In the genomic region with DNA sequence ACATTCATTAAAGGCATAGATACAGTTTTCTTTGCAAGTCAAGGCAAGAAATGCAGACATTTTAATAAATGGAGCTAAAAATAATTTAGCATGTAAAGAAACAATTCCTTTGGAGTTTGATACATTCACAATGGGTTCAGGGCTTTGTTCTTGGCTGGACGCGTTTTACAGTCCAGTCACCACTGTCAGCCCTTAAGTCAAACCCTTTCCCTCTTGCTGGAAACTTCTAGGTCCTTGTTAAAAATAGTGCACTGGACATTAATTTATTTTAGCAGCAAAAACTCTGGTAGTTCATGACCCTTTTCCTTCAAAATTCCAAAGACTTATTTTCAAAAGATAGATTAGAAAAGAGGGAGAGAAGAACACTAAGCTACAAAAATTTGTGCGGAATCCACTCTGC, we compare ENCODE assay signal across 8 mouse cellular contexts.
DNase-seq lines count a peak whose midpoint lies in the region; ATAC-seq lines count a peak whose summit lies in the region.

No protein-coding gene starts in this region.

- ATAC-seq in heart, embryonic 12.5 days (ENCODE audit: insufficient number of reproducible peaks, low FRiP score) = no peak
- no peak for ATAC-seq in stomach, embryonic 15.5 days (ENCODE audit: insufficient read depth, low FRiP score, low read depth)
- ATAC-seq in CD4-positive, CD25-positive, alpha-beta regulatory T cell, adult 4 months = no peak

- WGBS in heart, embryonic 12.5 days = 62% methylated on average over 3 of the region's 3 CpGs
- WGBS in limb, embryonic 10.5 days = 24% methylated on average over 3 of the region's 3 CpGs
- WGBS in stomach, embryonic 15.5 days = 47% methylated on average over 3 of the region's 3 CpGs

- H3K36me3 ChIP-seq in heart, embryonic 12.5 days = peaks cover 7% of the 10 kb centered on the region; the same call in 1 of the 2 replicates
- H3K36me3 ChIP-seq in limb, embryonic 10.5 days = no peaks in the 10 kb centered on the region
- H3K36me3 ChIP-seq in stomach, embryonic 15.5 days = no peaks in the 10 kb centered on the region

- DNase-seq in heart, adult 18-20 months = no peak
- DNase-seq in retina, embryonic 14.5 days (ENCODE audit: low spot score) = peak; percentile 56
- DNase-seq in retina, postnatal 1 day = no peak
- no peak for DNase-seq in limb, embryonic 10.5 days (ENCODE audit: low spot score)
- DNase-seq in natural killer cell, adult 2 months (ENCODE audit: low spot score in 2 of 2) = no peak

- H3K4me1 ChIP-seq in heart, embryonic 12.5 days (replicated peaks) = peaks cover 7% of the 10 kb centered on the region
- H3K4me1 ChIP-seq in limb, embryonic 10.5 days = peaks cover 90% of the 10 kb centered on the region
- peaks cover 12% of the 10 kb centered on the region for H3K4me1 ChIP-seq in stomach, embryonic 15.5 days

- H3K27me3 ChIP-seq in heart, embryonic 12.5 days (replicated peaks) = no peaks in the 10 kb centered on the region
- no peaks in the 10 kb centered on the region for H3K27me3 ChIP-seq in limb, embryonic 10.5 days (ENCODE audit: low read depth, poor library complexity, severe bottlenecking)
- no peaks in the 10 kb centered on the region for H3K27me3 ChIP-seq in stomach, embryonic 15.5 days (replicated peaks)

- H3K9me3 ChIP-seq in heart, embryonic 12.5 days (replicated peaks) = no peaks in the 10 kb centered on the region
- no peaks in the 10 kb centered on the region for H3K9me3 ChIP-seq in limb, embryonic 10.5 days (replicated peaks)
- no peaks in the 10 kb centered on the region for H3K9me3 ChIP-seq in stomach, embryonic 15.5 days

- H3K4me3 ChIP-seq in heart, embryonic 12.5 days = no peak overlapping the region
- H3K4me3 ChIP-seq in limb, embryonic 10.5 days = peak overlapping the region; percentile 70
- H3K4me3 ChIP-seq in stomach, embryonic 15.5 days (replicated peaks) = no peak overlapping the region

- H3K4me2 ChIP-seq in heart, embryonic 12.5 days = peak overlapping the region; percentile 83
- H3K4me2 ChIP-seq in stomach, embryonic 15.5 days = peak overlapping the region; percentile 89

- H3K9ac ChIP-seq in heart, embryonic 12.5 days = no peak overlapping the region
- H3K9ac ChIP-seq in stomach, embryonic 15.5 days = no peak overlapping the region

- H3K27ac ChIP-seq in heart, embryonic 12.5 days (ENCODE audit: poor library complexity, severe bottlenecking) = no peak overlapping the region
- H3K27ac ChIP-seq in limb, embryonic 10.5 days = peak overlapping the region; percentile 97
- no peak overlapping the region for H3K27ac ChIP-seq in stomach, embryonic 15.5 days
